Mouse (Mus musculus): ENCODE data around the gene Zc3h7b.

GRCm38 (mm10) chr15:81802941-81803351 lies 58.1 kb downstream of the Zc3h7b start:
- TF ChIP-seq CTCF (IDR thresholded peaks at IDR 0.05; ENCODE audit: low read depth) (no peak), EP300 (optimal IDR thresholded peaks at IDR 0.05) (no peak)
